Mouse (Mus musculus) embryo, embryonic 11.5 days (tissue): ENCODE data around the gene Ccnq.
"Not testable (repeated sequence)": the region's sequence is repeated elsewhere in the genome, so short reads cannot be mapped to it uniquely, and the experiment has no call there.

Experiments used
- DNase-seq: peaks from one replicate; pipeline ENCODE4 v3.0.0-alpha.2; 2012; ENCODE audit warnings: low read depth, low spot score

Ccnq gene

DNA sequence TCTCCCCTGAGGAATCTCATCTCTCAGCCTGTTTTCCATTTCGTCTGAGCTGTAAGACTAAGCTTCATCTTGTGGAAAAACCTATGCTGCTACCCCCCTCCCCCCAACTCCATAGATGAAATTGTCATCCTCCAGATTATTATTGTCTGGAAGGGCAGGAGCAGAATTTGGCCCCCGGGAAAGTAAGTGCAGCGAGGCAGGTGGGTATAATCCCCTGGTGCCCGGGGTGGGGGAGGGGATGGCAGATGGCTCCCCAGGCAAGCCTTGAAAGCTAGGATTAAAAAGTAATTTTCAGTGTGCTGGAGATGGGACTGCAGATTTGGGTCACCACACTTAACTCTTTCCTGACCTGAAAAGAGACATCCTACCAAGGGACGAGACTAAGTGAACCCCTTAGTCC is 10.7 kb upstream of the Ccnq start:
- DNase-seq: no peak

GRCm38 (mm10) chr11:78761086-78761485 is 9.6 kb upstream of the Ccnq start:
- DNase-seq: no peak

GRCm38 (mm10) chr11:78755299-78755698 is 3.8 kb upstream of the Ccnq start:
- no peak for DNase-seq

DNA sequence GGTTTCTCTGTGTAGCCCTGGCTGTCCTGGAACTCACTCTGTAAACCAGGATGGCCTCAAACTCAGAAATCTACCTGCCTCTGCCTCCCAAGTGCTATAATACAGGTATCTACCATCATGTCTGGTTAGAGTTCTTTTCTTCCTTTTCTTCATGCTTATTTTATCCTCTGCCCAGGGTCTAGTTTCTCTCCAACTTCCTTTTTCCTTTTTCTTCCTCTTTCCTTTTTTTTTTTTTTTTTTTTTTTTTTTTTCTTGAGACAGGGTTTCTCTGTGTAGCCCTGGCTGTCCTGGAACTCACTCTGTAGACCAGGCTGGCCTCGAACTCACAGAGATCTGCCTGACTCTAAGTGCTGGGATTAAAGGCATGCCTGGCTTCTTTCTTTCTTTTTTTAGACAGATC is 2.6 kb upstream of the Ccnq start:
- not testable (repeated sequence) for DNase-seq

DNA sequence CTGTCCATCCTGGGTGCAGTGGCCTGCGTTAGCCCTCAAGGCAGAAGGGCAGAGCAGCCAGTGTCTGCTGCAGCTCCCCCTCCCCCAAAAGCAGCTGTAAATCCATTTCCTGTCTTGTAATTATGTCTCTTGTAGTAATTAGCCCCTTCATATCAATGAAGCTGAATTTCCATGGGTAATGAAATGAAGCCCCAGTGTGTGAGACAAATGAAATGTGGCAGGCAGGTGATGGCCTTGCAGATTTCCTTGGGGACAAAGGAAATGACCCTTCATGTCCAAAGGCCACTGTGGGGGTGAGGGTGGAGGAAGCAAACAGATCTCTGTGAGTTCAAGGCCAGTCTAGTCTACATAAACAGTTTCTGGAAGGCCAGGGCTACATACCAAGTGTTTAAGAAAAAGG is 1.7 kb upstream of the Ccnq start:
- DNase-seq: no peak

DNA sequence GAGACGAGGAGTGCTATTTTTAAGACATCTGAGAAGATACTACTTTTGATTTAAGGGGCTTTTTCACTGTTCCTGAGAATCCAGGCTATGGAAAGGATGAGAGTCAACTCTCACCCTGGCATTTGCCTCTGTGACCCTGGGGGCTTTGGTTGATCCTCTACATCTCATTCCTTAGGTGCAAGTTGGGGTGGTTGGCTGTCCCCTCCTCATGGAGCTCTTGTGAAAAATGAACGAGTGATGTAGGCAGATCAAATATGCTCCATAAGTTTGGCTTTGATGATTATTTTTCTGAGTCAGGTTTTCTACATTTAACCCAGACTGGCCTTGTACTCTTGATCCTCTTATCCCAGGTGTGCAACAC is 294 bp upstream of the Ccnq start:
- DNase-seq: no peak

GRCm38 (mm10) chr11:78746264-78746663 is 5.3 kb downstream of the Ccnq start:
- no peak for DNase-seq

- DNase-seq: no peak
Measured at GRCm38 (mm10) chr11:78745475-78745874, 6.1 kb downstream of the Ccnq start.

- DNase-seq: no peak
Measured at GRCm38 (mm10) chr11:78742461-78742860, 9.1 kb downstream of the Ccnq start.

- DNase-seq: no peak
Measured at GRCm38 (mm10) chr11:78741958-78742357, 9.6 kb downstream of the Ccnq start.

- DNase-seq: no peak
Measured at GRCm38 (mm10) chr11:78739361-78739760, 12.2 kb downstream of the Ccnq start.

- DNase-seq: no peak
Measured at GRCm38 (mm10) chr11:78736877-78737408, 14.6 kb downstream of the Ccnq start.

DNA sequence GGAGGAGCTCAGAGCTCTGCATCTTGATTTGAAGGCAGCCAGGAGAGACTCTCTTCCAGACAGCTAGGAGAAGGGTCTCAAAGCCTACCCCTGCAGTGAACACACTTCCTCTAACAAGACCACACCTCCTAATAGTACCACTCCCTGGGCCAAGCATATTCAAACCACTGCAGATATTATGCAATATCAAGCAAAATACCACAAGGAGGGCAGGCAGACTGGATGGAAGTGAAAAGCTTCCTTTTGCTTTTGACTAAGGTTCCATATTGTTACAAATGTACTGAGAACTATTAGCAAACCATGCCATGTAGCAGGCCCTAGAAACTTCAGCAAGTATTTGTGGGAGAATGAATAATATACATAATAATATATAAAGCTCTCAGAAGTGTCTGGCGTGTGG is 16.4 kb downstream of the Ccnq start:
- DNase-seq: no peak

- DNase-seq: no peak
Measured at GRCm38 (mm10) chr11:78732619-78733018, 18.9 kb downstream of the Ccnq start.

DNA sequence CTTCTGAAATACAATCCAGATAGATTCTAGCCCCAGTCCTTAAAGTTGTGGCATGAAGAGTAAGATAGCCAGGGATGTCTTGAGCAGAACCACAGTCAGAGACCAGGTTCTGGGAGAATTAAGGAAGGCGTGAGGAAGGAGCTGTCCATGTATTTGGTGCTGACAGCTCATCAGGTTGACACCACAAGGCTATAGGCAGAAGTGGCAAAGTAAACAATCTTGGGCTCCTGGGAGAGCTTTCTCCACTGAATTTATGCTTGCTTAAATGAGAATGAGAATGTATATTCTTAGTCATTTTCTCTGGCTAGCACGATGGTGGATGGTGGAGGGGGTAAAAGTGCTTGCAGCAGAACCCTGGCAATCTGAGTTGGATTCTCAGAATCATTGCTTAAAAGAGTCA is 20.6 kb downstream of the Ccnq start:
- DNase-seq: no peak

DNA sequence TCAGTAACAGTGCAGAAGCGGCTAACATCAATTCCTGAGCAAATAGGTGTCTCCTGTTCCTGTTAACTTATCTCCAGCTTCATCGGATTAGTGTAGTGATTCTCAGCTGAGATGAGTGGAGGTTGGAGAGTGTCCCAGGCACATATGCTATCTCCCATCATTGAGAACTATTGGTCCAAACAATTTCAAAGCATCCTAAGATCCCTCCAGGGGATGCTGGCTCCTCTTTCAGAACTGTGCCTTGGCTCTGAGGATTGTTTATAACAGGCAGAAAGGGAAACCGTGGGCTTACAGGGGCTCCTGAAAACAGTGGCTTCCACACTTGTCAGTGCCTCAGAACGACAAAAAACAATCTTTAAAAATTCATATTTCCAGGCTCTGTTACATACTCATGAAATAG is 23.5 kb downstream of the Ccnq start:
- DNase-seq: no peak

DNA sequence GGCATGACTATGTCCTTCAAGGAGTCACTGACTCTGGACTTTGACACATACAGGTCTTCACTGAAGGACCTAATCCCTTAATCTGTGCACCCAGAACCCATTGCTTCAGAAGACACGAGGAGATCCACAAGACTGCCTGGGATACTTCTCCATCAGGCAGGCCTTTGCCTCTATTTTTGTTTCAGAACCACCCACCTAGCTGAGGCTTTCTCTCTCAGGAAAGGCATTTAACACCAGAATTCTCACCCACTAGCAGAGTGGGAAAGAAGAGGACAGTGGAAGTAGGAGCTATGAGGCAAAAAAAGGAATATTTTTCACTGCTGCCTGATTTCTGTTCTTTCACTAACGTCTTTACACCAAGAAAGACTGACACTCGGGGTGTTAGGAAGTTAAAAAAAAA is 25.2 kb downstream of the Ccnq start:
- no peak for DNase-seq

DNA sequence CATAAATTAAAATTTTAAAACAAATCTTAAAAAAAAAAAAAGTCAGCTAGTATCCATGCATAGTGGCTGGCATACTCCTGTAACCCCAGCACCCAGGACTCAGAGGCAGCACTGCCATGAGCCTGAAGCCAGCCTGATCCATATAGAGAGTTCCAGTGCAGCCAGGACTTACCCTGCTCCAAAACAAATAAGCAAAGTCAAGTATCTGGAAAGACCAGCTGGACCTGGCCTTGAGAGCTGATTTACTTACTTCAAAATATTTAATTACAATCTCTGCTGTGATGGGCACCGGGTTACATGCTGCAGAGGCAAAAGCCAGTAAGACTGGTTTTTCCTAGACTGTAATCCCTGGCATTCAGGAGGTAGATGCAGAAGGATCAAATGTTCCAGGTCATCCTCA is 26.7 kb downstream of the Ccnq start:
- DNase-seq: no peak

DNA sequence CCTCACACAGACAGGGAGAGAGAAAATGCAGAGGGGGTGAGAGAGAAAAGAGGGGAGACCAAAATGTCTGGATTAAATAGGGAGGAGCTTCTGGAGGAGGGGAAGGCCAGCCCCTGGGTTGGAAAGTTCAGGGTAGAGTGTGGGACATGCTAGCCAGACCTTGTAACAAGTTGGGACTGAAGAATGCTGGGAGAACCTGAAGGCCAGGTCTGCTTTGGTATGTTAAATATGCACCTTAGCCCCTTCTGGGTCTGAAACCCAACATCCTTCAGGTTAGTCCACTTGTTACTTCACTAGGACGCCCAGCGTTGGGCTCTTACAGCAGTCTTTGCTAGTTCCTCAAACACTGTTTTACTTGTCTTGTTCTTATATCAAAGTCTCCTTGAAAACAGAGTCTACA is 30.1 kb downstream of the Ccnq start:
- no peak for DNase-seq

GRCm38 (mm10) chr11:78717655-78718054 is 33.9 kb downstream of the Ccnq start:
- DNase-seq: no peak

GRCm38 (mm10) chr11:78708642-78709041 is 42.9 kb downstream of the Ccnq start:
- no peak for DNase-seq

DNA sequence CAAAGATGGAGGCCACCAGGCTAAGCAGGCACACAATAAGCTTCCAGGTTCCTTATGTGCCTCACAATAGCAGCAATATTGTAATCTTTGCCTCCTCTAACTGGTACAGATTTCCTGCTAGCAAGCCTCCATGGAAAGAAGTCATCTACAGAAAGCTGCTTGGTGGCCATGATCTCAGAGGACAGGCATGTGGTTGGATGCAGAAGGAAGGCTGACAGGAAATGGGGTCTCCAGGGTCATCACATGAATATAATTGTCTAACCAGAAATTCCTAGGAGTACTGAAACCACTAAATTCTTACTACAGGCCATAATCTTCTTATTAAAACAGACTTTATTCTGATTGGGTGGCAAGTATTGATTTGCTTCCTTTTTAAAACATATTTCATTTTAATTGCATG is 45.5 kb downstream of the Ccnq start:
- DNase-seq: no peak

- no peak for DNase-seq
Measured at GRCm38 (mm10) chr11:78703085-78703484, 48.4 kb downstream of the Ccnq start.

- no peak for DNase-seq
Measured at GRCm38 (mm10) chr11:78702319-78702718, 49.2 kb downstream of the Ccnq start.
